11 mouse cellular contexts compared by ENCODE assay signal in the genomic region with DNA sequence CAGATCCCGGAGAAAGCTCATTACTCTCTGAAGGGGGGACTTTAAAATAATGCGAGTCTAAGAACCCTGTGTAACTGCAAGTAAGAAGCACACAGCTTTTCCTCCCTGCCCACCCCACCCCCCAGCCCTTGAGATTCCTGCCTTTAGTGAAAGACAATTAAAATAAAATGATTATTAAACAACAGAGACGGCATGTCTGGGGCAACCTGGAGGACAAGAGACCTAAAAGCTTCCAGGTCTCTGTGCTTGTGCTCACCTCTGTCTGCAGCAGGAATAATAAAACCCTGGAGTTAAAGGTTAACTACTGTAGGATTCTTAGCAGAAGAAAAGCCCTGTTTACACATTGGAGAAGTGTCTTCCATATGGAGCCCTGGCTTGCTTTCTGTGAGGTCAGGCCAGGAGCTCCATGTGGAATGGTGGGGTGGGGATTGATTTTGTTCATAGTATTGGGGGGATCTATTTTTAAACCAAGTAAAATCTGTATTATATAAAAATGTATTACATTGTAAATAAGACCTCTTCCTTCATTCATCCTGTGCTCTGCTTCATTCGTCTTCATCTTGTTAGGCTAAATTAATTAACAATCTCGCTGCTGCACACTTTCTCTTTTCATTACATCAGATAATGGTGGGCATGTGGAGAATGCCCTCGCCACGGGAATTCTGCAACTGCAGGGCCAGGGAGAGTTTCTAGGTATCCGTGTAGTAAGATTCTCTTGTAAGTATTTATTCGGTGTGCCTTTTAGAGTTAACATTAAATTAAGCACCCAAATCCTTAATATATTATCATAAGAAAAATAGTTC.
DNase-seq lines count a peak whose midpoint lies in the region; ATAC-seq and TF ChIP-seq lines count a peak whose summit lies in the region.
"Had no signal": no experiment of that assay in that cellular context is flagged by ENCODE, and none has a peak within 500 bp of the region (broad histone marks: within the 10 kb centered on the region; RNA-seq: fewer than 3 reads in every experiment).

No protein-coding gene starts in this region.

- TF ChIP-seq POLR2A in small intestine, adult 2 months (IDR thresholded peaks at IDR 0.05; ENCODE audit: low read depth, low read length) = no peak

- ATAC-seq in midbrain, embryonic 15.5 days (replicated peaks) = no peak
- no peak for ATAC-seq in hindbrain, embryonic 12.5 days (ENCODE audit: low FRiP score)
- no peak for ATAC-seq in kidney, postnatal 0 days (replicated peaks; ENCODE audit: low FRiP score, low read depth)

- no peak overlapping the region for H3K9ac ChIP-seq in midbrain, embryonic 15.5 days
- H3K9ac ChIP-seq in hindbrain, embryonic 12.5 days = no peak overlapping the region
- H3K9ac ChIP-seq in kidney, postnatal 0 days (ENCODE audit: low read depth, low read length) = no peak overlapping the region
- H3K9ac ChIP-seq: embryonic facial prominence, embryonic 13.5 days had no signal

- no peaks in the 10 kb centered on the region for H3K27me3 ChIP-seq in midbrain, embryonic 10.5 days (ENCODE audit: low read depth, poor library complexity, severe bottlenecking)
- H3K27me3 ChIP-seq in midbrain, embryonic 15.5 days (replicated peaks) = no peaks in the 10 kb centered on the region
- H3K27me3 ChIP-seq in hindbrain, embryonic 12.5 days = no peaks in the 10 kb centered on the region
- H3K27me3 ChIP-seq in kidney, postnatal 0 days (ENCODE audit: insufficient read depth, low read length) = no peaks in the 10 kb centered on the region
- no peaks in the 10 kb centered on the region for H3K27me3 ChIP-seq in small intestine, adult 2 months (ENCODE audit: control insufficient read depth, insufficient read depth, low read length)
- H3K27me3 ChIP-seq: embryonic facial prominence, embryonic 13.5 days; Patski had no signal

- H3K4me2 ChIP-seq in midbrain, embryonic 15.5 days = no peak overlapping the region
- H3K4me2 ChIP-seq in hindbrain, embryonic 12.5 days (replicated peaks) = 0 out of 2 replicates have a peak overlapping the region, but pooled peaks have one; percentile 3
- H3K4me2 ChIP-seq in kidney, postnatal 0 days (ENCODE audit: low read length) = peak overlapping the region; percentile 11; the same call in 1 of the 2 replicates
- H3K4me2 ChIP-seq: embryonic facial prominence, embryonic 13.5 days had no signal

- H3K4me1 ChIP-seq in midbrain, embryonic 10.5 days = peaks cover 53% of the 10 kb centered on the region
- H3K4me1 ChIP-seq in midbrain, embryonic 15.5 days = peaks cover 30% of the 10 kb centered on the region
- H3K4me1 ChIP-seq in hindbrain, embryonic 12.5 days = peaks cover 28% of the 10 kb centered on the region
- no peaks in the 10 kb centered on the region for H3K4me1 ChIP-seq in kidney, postnatal 0 days (replicated peaks; ENCODE audit: insufficient read depth, low read length)
- H3K4me1 ChIP-seq in small intestine, adult 2 months (ENCODE audit: control insufficient read depth, insufficient read depth, insufficient read length, low read length) = peaks cover 4% of the 10 kb centered on the region; the same call in 1 of the 2 replicates

- no peak for TF ChIP-seq CTCF in kidney, postnatal 0 days (IDR thresholded peaks at IDR 0.05; ENCODE audit: low read depth)
- TF ChIP-seq CTCF in small intestine, adult 2 months (IDR thresholded peaks at IDR 0.05; ENCODE audit: extremely low read depth, insufficient read length, insufficient replicate concordance, low read depth, low read length) = no peak

- H3K27ac ChIP-seq in midbrain, embryonic 10.5 days (replicated peaks) = peak overlapping the region; percentile 77
- H3K27ac ChIP-seq in midbrain, embryonic 15.5 days = no peak overlapping the region
- peak overlapping the region; percentile 57; the same call in 1 of the 2 replicates for H3K27ac ChIP-seq in hindbrain, embryonic 12.5 days
- H3K27ac ChIP-seq in kidney, postnatal 0 days = peak overlapping the region; percentile 62; the same call in 1 of the 2 replicates
- H3K27ac ChIP-seq in small intestine, adult 2 months (ENCODE audit: insufficient read depth, low read depth, low read length) = peak overlapping the region; percentile 65
- H3K27ac ChIP-seq: embryonic facial prominence, embryonic 13.5 days; heart, adult 2 months had no signal

- H3K4me3 ChIP-seq in midbrain, embryonic 10.5 days = peak overlapping the region; percentile 14; the same call in 1 of the 2 replicates
- no peak overlapping the region for H3K4me3 ChIP-seq in midbrain, embryonic 15.5 days
- no peak overlapping the region for H3K4me3 ChIP-seq in hindbrain, embryonic 12.5 days
- no peak overlapping the region for H3K4me3 ChIP-seq in kidney, postnatal 0 days (replicated peaks; ENCODE audit: low read depth, low read length)
- no peak overlapping the region for H3K4me3 ChIP-seq in small intestine, adult 2 months (ENCODE audit: low read depth, low read length)
- H3K4me3 ChIP-seq: embryonic facial prominence, embryonic 13.5 days; heart, adult 2 months had no signal

- H3K9me3 ChIP-seq in midbrain, embryonic 10.5 days (replicated peaks) = no peaks in the 10 kb centered on the region
- no peaks in the 10 kb centered on the region for H3K9me3 ChIP-seq in midbrain, embryonic 15.5 days
- no peaks in the 10 kb centered on the region for H3K9me3 ChIP-seq in hindbrain, embryonic 12.5 days (replicated peaks)
- H3K9me3 ChIP-seq in kidney, postnatal 0 days (replicated peaks; ENCODE audit: low read length) = no peaks in the 10 kb centered on the region
- H3K9me3 ChIP-seq: embryonic facial prominence, embryonic 13.5 days had no signal

- DNase-seq in midbrain, embryonic 10.5 days (ENCODE audit: low spot score) = no peak
- DNase-seq in kidney, postnatal 0 days (ENCODE audit: low spot score) = no peak
- no peak for DNase-seq in right cerebral cortex, adult 18-20 months
- DNase-seq in testis, postnatal 14 days (ENCODE audit: low spot score) = no peak
- DNase-seq: heart, adult 2 months; right cerebral cortex, postnatal 14 days had no signal

- no peaks in the 10 kb centered on the region for H3K36me3 ChIP-seq in midbrain, embryonic 10.5 days
- H3K36me3 ChIP-seq in midbrain, embryonic 15.5 days (replicated peaks) = no peaks in the 10 kb centered on the region
- H3K36me3 ChIP-seq in hindbrain, embryonic 12.5 days = no peaks in the 10 kb centered on the region
- H3K36me3 ChIP-seq in kidney, postnatal 0 days (ENCODE audit: insufficient read depth, low read length) = no peaks in the 10 kb centered on the region
- H3K36me3 ChIP-seq in small intestine, adult 2 months (ENCODE audit: control insufficient read depth, insufficient read depth, low read length) = no peaks in the 10 kb centered on the region
- H3K36me3 ChIP-seq: embryonic facial prominence, embryonic 13.5 days had no signal

- WGBS in midbrain, embryonic 10.5 days = 21% methylated on average over 9 of the region's 9 CpGs
- 12% methylated on average over 9 of the region's 9 CpGs for WGBS in midbrain, embryonic 15.5 days
- WGBS in hindbrain, embryonic 12.5 days = 25% methylated on average over 9 of the region's 9 CpGs
- 28% methylated on average over 9 of the region's 9 CpGs for WGBS in kidney, postnatal 0 days
- WGBS in small intestine, adult 2 months = 25% methylated on average over 9 of the region's 9 CpGs
